Mouse (Mus musculus): ENCODE measurements around the gene Dnajc16. TPM values are rescaled to one million over a fixed set of nuclear protein-coding genes. Genes with fewer than 3 reads are reported as not detected.
"Not testable (repeated sequence)": the region's sequence is repeated elsewhere in the genome, so short reads cannot be mapped to it uniquely, and the experiment has no call there.

Dnajc16 gene
- total and polyA plus RNA-seq, 3 experiments, result 3.2 to 6.8 TPM; not detected in 1

DNA sequence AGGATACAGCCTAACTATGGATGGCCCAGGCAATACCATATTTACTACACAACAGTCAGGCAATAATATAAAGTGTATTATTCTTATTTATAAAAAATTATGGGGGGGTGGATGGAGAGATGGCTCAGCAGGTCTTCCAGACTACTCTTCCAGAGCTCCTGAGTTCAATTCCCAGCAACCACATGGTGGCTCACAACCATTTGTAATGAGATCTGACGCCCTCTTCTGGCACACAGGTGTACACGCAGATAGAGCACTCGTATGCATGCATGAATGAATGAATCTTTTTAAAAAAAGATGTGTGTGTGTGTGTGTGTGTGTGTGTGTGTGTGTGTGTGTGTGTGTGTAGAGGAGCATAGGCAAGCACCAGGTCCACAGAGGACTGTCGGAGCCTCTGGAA is 17.7 kb downstream of the Dnajc16 start:
- peaks cover 14 to 19% of the 10 kb centered on the region in 2 experiments for H3K4me1 ChIP-seq (ENCODE audit: control insufficient read depth in 1 of 2, insufficient read depth in 2 of 2, low read length in 2 of 2)
- not testable (repeated sequence) for H3K27me3 ChIP-seq (ENCODE audit: control insufficient read depth in 1 of 2, insufficient read depth in 2 of 2, low read length in 2 of 2); H3K9me3 ChIP-seq (replicated peaks; ENCODE audit: insufficient read depth, low read length); H3K27ac ChIP-seq (ENCODE audit: control insufficient read depth, low read depth, low read length); H3K9ac ChIP-seq (ENCODE audit: control insufficient read depth, low read depth, low read length, poor library complexity, severe bottlenecking); H3K79me2 ChIP-seq (ENCODE audit: control insufficient read depth, insufficient read depth, low read length, poor library complexity); H3K4me3 ChIP-seq (ENCODE audit: control insufficient read depth in 1 of 2, insufficient read depth in 1 of 2, low read depth in 2 of 2, low read length in 2 of 2)
- DNase-seq (ENCODE audit: low read depth, low spot score), result peak; percentile 32
- peaks cover 3 to 25% of the 10 kb centered on the region in 2 experiments for H3K36me3 ChIP-seq (ENCODE audit: control insufficient read depth in 1 of 2, insufficient read depth in 2 of 2, low read length in 2 of 2)
- peak in 2 of 3 experiments; percentile 32 to 42; a peak in 5 of 6 replicates for TF ChIP-seq CTCF (IDR thresholded peaks at IDR 0.05 in 2 of 3, conservative IDR thresholded peaks at IDR 0.05 in 1 of 3; ENCODE audit: control insufficient read depth in 1 of 3, insufficient read depth in 1 of 3, low read depth in 2 of 3, low read length in 3 of 3, poor library complexity in 1 of 3, severe bottlenecking in 1 of 3)
- peak; percentile 57; the same call in 1 of the 2 replicates for TF ChIP-seq MYC (IDR thresholded peaks at IDR 0.05; ENCODE audit: low read depth, low read length)
- peak; percentile 21 for TF ChIP-seq RAD21 (IDR thresholded peaks at IDR 0.05; ENCODE audit: low read depth, low read length)
- TF ChIP-seq SMC3 (IDR thresholded peaks at IDR 0.05; ENCODE audit: low read depth, low read length), result peak; percentile 44
- TF ChIP-seq ZC3H11A (IDR thresholded peaks at IDR 0.05; ENCODE audit: low read depth, low read length), result peak; percentile 20; the same call in 1 of the 2 replicates

DNA sequence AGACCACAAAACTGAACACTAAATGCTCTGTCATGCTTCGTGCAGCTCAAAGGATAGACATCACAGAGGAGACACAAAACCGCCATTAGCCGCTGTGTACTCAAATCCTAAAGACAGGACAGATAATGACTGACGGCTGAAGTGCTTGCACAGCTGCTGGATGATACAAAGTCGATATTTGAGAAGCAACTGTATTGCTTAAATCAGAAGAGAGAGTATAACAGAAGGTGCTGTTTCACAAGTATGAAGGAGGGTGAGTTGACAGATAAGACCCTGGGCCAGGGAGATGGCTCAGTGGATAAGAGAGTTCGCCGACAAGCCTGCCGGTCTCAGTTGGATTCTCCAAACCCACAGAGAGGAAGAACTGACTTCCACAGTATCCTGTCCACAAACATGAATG is 18.9 kb downstream of the Dnajc16 start:
- Histone ChIP-seq H3K27ac (ENCODE audit: control insufficient read depth, low read depth, low read length) (peak overlapping the region; percentile 25), H3K9me3 (replicated peaks; ENCODE audit: insufficient read depth, low read length) (no peaks in the 10 kb centered on the region), H3K4me3 (ENCODE audit: control insufficient read depth in 1 of 2, insufficient read depth in 1 of 2, low read depth in 2 of 2, low read length in 2 of 2) (no peak overlapping the region), H3K4me1 (ENCODE audit: control insufficient read depth in 1 of 2, insufficient read depth in 2 of 2, low read length in 2 of 2) (peaks cover 17 to 29% of the 10 kb centered on the region in 2 experiments), H3K9ac (ENCODE audit: control insufficient read depth, low read depth, low read length, poor library complexity, severe bottlenecking) (0 out of 2 replicates have a peak overlapping the region, but pooled peaks have one; percentile 1), H3K36me3 (ENCODE audit: control insufficient read depth in 1 of 2, insufficient read depth in 2 of 2, low read length in 2 of 2) (peaks cover 3 to 31% of the 10 kb centered on the region in 2 experiments), H3K79me2 (ENCODE audit: control insufficient read depth, insufficient read depth, low read length, poor library complexity) (no peaks in the 10 kb centered on the region), H3K27me3 (ENCODE audit: control insufficient read depth in 1 of 2, insufficient read depth in 2 of 2, low read length in 2 of 2) (no peaks in the 10 kb centered on the region)
- DNase-seq (ENCODE audit: low read depth, low spot score), result peak; percentile 56
- 0 out of 2 replicates have a peak, but pooled peaks have one; percentile 36 for TF ChIP-seq RCOR1 (IDR thresholded peaks at IDR 0.05; ENCODE audit: low read depth, low read length)
- TF ChIP-seq EP300 (IDR thresholded peaks at IDR 0.05; ENCODE audit: low read depth in 1 of 2, low read length in 2 of 2), result 0 out of 4 replicates have a peak, but pooled peaks have one; percentile 33
- TF ChIP-seq GATA1 (IDR thresholded peaks at IDR 0.05; ENCODE audit: low read depth, low read length), result peak; percentile 78
- TF ChIP-seq ETS1 (IDR thresholded peaks at IDR 0.05; ENCODE audit: low read depth, low read length), result peak; percentile 56
- peak; percentile 53 for TF ChIP-seq TCF12 (IDR thresholded peaks at IDR 0.05; ENCODE audit: low read depth, low read length)
- no peak for TF ChIP-seq SMC3 (IDR thresholded peaks at IDR 0.05; ENCODE audit: low read depth, low read length)
- TF ChIP-seq CHD1 (IDR thresholded peaks at IDR 0.05; ENCODE audit: low read depth, low read length), result no peak

DNA sequence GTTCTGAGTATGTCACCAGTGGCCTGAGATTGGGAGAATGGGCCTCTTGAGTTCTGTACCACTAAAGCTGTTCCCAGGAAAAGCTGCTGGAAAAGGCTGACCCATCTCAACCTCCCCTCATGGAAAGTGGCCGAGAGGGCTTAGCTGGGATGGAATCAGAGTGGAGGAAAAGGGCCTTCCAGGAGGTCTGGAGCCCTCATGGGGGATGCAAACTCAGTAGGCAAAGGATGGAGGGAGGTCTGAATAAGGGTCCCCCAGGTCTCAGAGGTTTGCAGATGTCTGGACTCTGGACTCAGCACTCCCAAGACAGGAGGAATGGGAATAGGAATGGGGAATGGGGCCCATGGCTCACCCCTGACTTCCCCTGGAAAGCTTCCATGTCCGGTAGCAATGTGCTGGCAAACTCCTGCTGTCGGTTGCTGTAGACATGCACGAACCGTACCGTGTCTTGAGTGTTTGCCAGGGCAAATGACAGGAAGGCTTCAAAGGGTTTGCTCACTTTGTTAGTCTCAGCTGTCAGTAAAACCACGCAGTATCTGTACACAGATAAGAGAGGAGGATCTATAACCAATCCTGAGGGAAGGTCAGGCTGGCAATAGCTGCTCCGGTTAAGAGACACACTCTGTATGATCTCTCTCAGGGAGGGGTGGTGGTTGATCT is 21.1 kb downstream of the Dnajc16 start:
- Histone ChIP-seq H3K79me2 (ENCODE audit: control insufficient read depth, insufficient read depth, low read length, poor library complexity) (no peaks in the 10 kb centered on the region), H3K9me3 (replicated peaks; ENCODE audit: insufficient read depth, low read length) (no peaks in the 10 kb centered on the region), H3K27ac (ENCODE audit: control insufficient read depth, low read depth, low read length) (no peak overlapping the region; the same call in 1 of the 2 replicates), H3K4me1 (ENCODE audit: control insufficient read depth in 1 of 2, insufficient read depth in 2 of 2, low read length in 2 of 2) (peaks cover 17 to 29% of the 10 kb centered on the region in 2 experiments), H3K36me3 (ENCODE audit: control insufficient read depth in 1 of 2, insufficient read depth in 2 of 2, low read length in 2 of 2) (peaks cover 0 to 31% of the 10 kb centered on the region in 2 experiments; a peak in 2 of 4 replicates), H3K9ac (ENCODE audit: control insufficient read depth, low read depth, low read length, poor library complexity, severe bottlenecking) (no peak overlapping the region), H3K4me3 (ENCODE audit: control insufficient read depth in 1 of 2, insufficient read depth in 1 of 2, low read depth in 2 of 2, low read length in 2 of 2) (no peak overlapping the region), H3K27me3 (ENCODE audit: control insufficient read depth in 1 of 2, insufficient read depth in 2 of 2, low read length in 2 of 2) (no peaks in the 10 kb centered on the region)
- peak; percentile 28 for DNase-seq (ENCODE audit: low read depth, low spot score)
- peak; percentile 10; a peak in 1 of 4 replicates for TF ChIP-seq EP300 (IDR thresholded peaks at IDR 0.05; ENCODE audit: low read depth in 1 of 2, low read length in 2 of 2)
- TF ChIP-seq ELF1 (IDR thresholded peaks at IDR 0.05; ENCODE audit: low read depth, low read length), result no peak
- peak; percentile 69 for TF ChIP-seq ETS1 (IDR thresholded peaks at IDR 0.05; ENCODE audit: low read depth, low read length)

All from MEL (cell line).